In genomic region chr2:122081728-122082456, GRCm38 (mm10) we compare ENCODE assay signal across 11 mouse cellular contexts. TPM values are rescaled to one million over a fixed set of nuclear protein-coding genes. Genes with fewer than 3 reads are reported as not detected.
A peak's percentile ranks its signal among the peaks of the same experiment; 100 is the strongest.
DNase-seq lines count a peak whose midpoint lies in the region; ATAC-seq lines count a peak whose summit lies in the region.
"Had no signal": no experiment of that assay in that cellular context is flagged by ENCODE, and none has a peak within 500 bp of the region (broad histone marks: within the 10 kb centered on the region; RNA-seq: fewer than 3 reads in every experiment).

No protein-coding gene starts in this region.

- H3K27ac ChIP-seq in liver, embryonic 15.5 days (replicated peaks), result no peak overlapping the region
- H3K27ac ChIP-seq: heart, embryonic 13.5 days; left cerebral cortex, adult 2 months; neural tube, embryonic 12.5 days had no signal

- peaks cover 43% of the 10 kb centered on the region for H3K36me3 ChIP-seq in liver, embryonic 15.5 days (replicated peaks)

- H3K4me2 ChIP-seq in liver, embryonic 15.5 days, result no peak overlapping the region
- H3K4me2 ChIP-seq: heart, embryonic 13.5 days; neural tube, embryonic 12.5 days had no signal

- peak; percentile 20 for DNase-seq in embryo, embryonic 11 days
- DNase-seq in embryo, embryonic 9.5 days (ENCODE audit: extremely low spot score), result no peak
- peak; percentile 43 for DNase-seq in R1 (ENCODE audit: low read depth, low spot score)
- peak; percentile 19 to 27 for DNase-seq in kidney, adult 8-10 months
- no peak for DNase-seq in neural tube, embryonic 10.5 days (ENCODE audit: extremely low spot score, low spot score)
- DNase-seq in right cerebral cortex, adult 18-20 months, result no peak
- DNase-seq in frontal cortex, adult 2 months (ENCODE audit: extremely low spot score in 1 of 2, low spot score in 1 of 2), result no peak

- H3K9ac ChIP-seq in liver, embryonic 15.5 days, result no peak overlapping the region
- H3K9ac ChIP-seq: heart, embryonic 13.5 days; neural tube, embryonic 12.5 days had no signal

- ATAC-seq in liver, embryonic 15.5 days (ENCODE audit: insufficient read depth), result peak; percentile 63

- 70% methylated on average over 7 of the region's 7 CpGs for WGBS in liver, embryonic 15.5 days (ENCODE audit: insufficient replicate concordance)

- no peak overlapping the region for H3K4me3 ChIP-seq in liver, embryonic 15.5 days (replicated peaks)
- H3K4me3 ChIP-seq: heart, embryonic 13.5 days; left cerebral cortex, adult 2 months; neural tube, embryonic 12.5 days had no signal

- H3K27me3 ChIP-seq in liver, embryonic 15.5 days, result no peaks in the 10 kb centered on the region
- H3K27me3 ChIP-seq: heart, embryonic 13.5 days; neural tube, embryonic 12.5 days had no signal

- H3K9me3 ChIP-seq in liver, embryonic 15.5 days (replicated peaks), result no peaks in the 10 kb centered on the region
- H3K9me3 ChIP-seq: heart, embryonic 13.5 days; neural tube, embryonic 12.5 days had no signal

- no peaks in the 10 kb centered on the region; the same call in 1 of the 2 replicates for H3K4me1 ChIP-seq in liver, embryonic 15.5 days (replicated peaks)
- H3K4me1 ChIP-seq: neural tube, embryonic 12.5 days had no signal

RNA-seq across cellular contexts. Expression of gene Spg11, which starts 36.3 kb away (rescaled TPM):
- 2.7 and 3.6 TPM in 2 replicates for polyA plus RNA-seq in liver, embryonic 15.5 days (2015; fragmentation: Nextera tagmentation; extraction: Ambion mirVana)
- polyA plus RNA-seq in frontal cortex, adult 2 months (2012; rRNA removed), result 9.5 and 9.9 TPM in 2 replicates

RNA-seq across cellular contexts. Expression of gene Eif3j1, which starts 53.5 kb away (rescaled TPM):
- 8.3 and 8.7 TPM in 2 replicates for polyA plus RNA-seq in liver, embryonic 15.5 days (2015; fragmentation: Nextera tagmentation; extraction: Ambion mirVana)
- 18.4 and 19.8 TPM in 2 replicates for polyA plus RNA-seq in frontal cortex, adult 2 months (2012; rRNA removed)

Comparison
In these comparisons a context has a peak if more than half of its experiments do, and no peak if none do; other contexts are left out.
1. DNase-seq: peak in embryo, embryonic 11 days (single experiment), R1 (single experiment) and kidney, adult 8-10 months (2 of 2); none in embryo, embryonic 9.5 days (single experiment), neural tube, embryonic 10.5 days (single experiment), right cerebral cortex, adult 18-20 months (single experiment) and frontal cortex, adult 2 months (0 of 2).